Mouse (Mus musculus) forebrain, embryonic 10.5 days (tissue): ENCODE measurements around the gene Snx22. TPM values are rescaled to one million over a fixed set of nuclear protein-coding genes. Genes with fewer than 3 reads are reported as not detected.

Source experiments
- DNase-seq: peaks from one replicate; pipeline ENCODE4 v3.0.0-alpha.2; 2017; ENCODE audit warnings: low spot score; ENCODE audit errors: extremely low spot score
- H3K27ac ChIP-seq: fragments of 300-500 bp; sonication (generic); 2 replicates; pipeline ENCODE4 v1.5.1; 2016; ENCODE audit warnings: mild to moderate bottlenecking
- H3K27me3 ChIP-seq: fragments of 300-500 bp; sonication (generic); 2 replicates; pipeline ENCODE4 v1.6.1; 2016; ENCODE audit warnings: mild to moderate bottlenecking; ENCODE audit not compliant: poor library complexity, severe bottlenecking
- H3K36me3 ChIP-seq: fragments of 300-500 bp; sonication (generic); replicated peaks from 2 replicates; pipeline ENCODE4 v1.6.1; 2016; ENCODE audit warnings: mild to moderate bottlenecking, moderate library complexity
- H3K4me1 ChIP-seq: fragments of 300-500 bp; sonication (generic); 2 replicates; pipeline ENCODE4 v1.6.1; 2016
- H3K4me3 ChIP-seq: fragments of 300-500 bp; sonication (generic); 2 replicates; pipeline ENCODE4 v1.5.1; 2016; ENCODE audit warnings: mild to moderate bottlenecking, moderate library complexity
- H3K9me3 ChIP-seq: fragments of 300-500 bp; sonication (generic); 2 replicates; pipeline ENCODE4 v1.6.1; 2016; ENCODE audit warnings: mild to moderate bottlenecking, moderate library complexity
- WGBS: fragments of 180-500 bp; shearing (Covaris S2); methylation state at CpG from one replicate; pipeline ENCODE4 v1.1.7; 2016; 5-methylcytosine and 5-hydroxymethylcytosine counted together
- polyA plus RNA-seq: library from polyadenylated mRNA; unstranded; fragments of >200 nt; fragmentation: Nextera tagmentation; extraction: Ambion mirVana; gene quantifications from 2 replicates; pipeline ENCODE4 v1.2.1, GENCODE M21; 2016

The Snx22 gene
- 2.1 and 2.6 TPM in 2 replicates for polyA plus RNA-seq

GRCm38 (mm10) chr9:66069583-66069982 lies at the start of gene Snx22:
Gene Snx22 (minus strand): TSS chr9:66069719.
- Histone ChIP-seq H3K27ac (peak within 1 kb of the TSS; percentile 54), H3K36me3 (peaks cover 28% of the 10 kb centered on the region), H3K4me1 (peaks cover 21% of the 10 kb centered on the region), H3K27me3 (peaks cover 50% of the 10 kb centered on the region), H3K4me3 (peak within 1 kb of the TSS; percentile 64), H3K9me3 (peaks cover 6% of the 10 kb centered on the region; the same call in 1 of the 2 replicates)
- DNase-seq, result peak; percentile 74
- under 1% methylated on average over 22 of the region's 22 CpGs for WGBS

GRCm38 (mm10) chr9:66116890-66117289 lies 47.4 kb upstream of the Snx22 start:
- no peak for DNase-seq
- H3K27me3 ChIP-seq, result no peaks in the 10 kb centered on the region
- WGBS, result 77% methylated on average over 8 of the region's 8 CpGs
- H3K27ac ChIP-seq, result peak overlapping the region; percentile 58; the same call in 1 of the 2 replicates
- H3K36me3 ChIP-seq, result peaks cover 63% of the 10 kb centered on the region
- no peaks in the 10 kb centered on the region for H3K9me3 ChIP-seq
- H3K4me1 ChIP-seq, result peaks cover 11% of the 10 kb centered on the region
- H3K4me3 ChIP-seq, result no peak overlapping the region

GRCm38 (mm10) chr9:66114341-66114740 lies 44.8 kb upstream of the Snx22 start:
- Histone ChIP-seq H3K36me3 (peaks cover 66% of the 10 kb centered on the region), H3K4me3 (no peak overlapping the region), H3K9me3 (no peaks in the 10 kb centered on the region), H3K4me1 (peaks cover 35% of the 10 kb centered on the region), H3K27me3 (no peaks in the 10 kb centered on the region), H3K27ac (no peak overlapping the region)
- WGBS, result 92% methylated on average over 3 of the region's 3 CpGs
- no peak for DNase-seq

GRCm38 (mm10) chr9:66110611-66111379 lies 41.3 kb upstream of the Snx22 start:
- H3K36me3 ChIP-seq, result peaks cover 76% of the 10 kb centered on the region
- peak overlapping the region; percentile 81 for H3K27ac ChIP-seq
- peak; percentile 50 for DNase-seq
- no peaks in the 10 kb centered on the region for H3K9me3 ChIP-seq
- H3K27me3 ChIP-seq, result no peaks in the 10 kb centered on the region
- 24% methylated on average over 8 of the region's 8 CpGs for WGBS
- H3K4me1 ChIP-seq, result peaks cover 26% of the 10 kb centered on the region
- 0 out of 2 replicates have a peak overlapping the region, but pooled peaks have one; percentile 3 for H3K4me3 ChIP-seq

- Histone ChIP-seq H3K27me3 (no peaks in the 10 kb centered on the region), H3K27ac (peak overlapping the region; percentile 81)
- WGBS, result 37% methylated on average over 8 of the region's 8 CpGs
These were observed 40.6 kb upstream of the Snx22 start for GRCm38 (mm10) chr9:66110126-66110525.

GRCm38 (mm10) chr9:66109574-66109973 lies 40.1 kb upstream of the Snx22 start:
- no peak for DNase-seq
- Histone ChIP-seq H3K27ac (peak overlapping the region; percentile 81; the same call in 1 of the 2 replicates), H3K4me1 (peaks cover 26% of the 10 kb centered on the region), H3K4me3 (no peak overlapping the region), H3K9me3 (no peaks in the 10 kb centered on the region), H3K27me3 (no peaks in the 10 kb centered on the region), H3K36me3 (peaks cover 77% of the 10 kb centered on the region)
- 92% methylated on average over 1 of the region's 1 CpGs for WGBS

More at GRCm38 (mm10) chr9:66110126-66110525, 40.6 kb upstream of the Snx22 start:
- Histone ChIP-seq H3K4me3 (0 out of 2 replicates have a peak overlapping the region, but pooled peaks have one; percentile 3), H3K4me1 (peaks cover 26% of the 10 kb centered on the region), H3K9me3 (no peaks in the 10 kb centered on the region), H3K36me3 (peaks cover 77% of the 10 kb centered on the region)
- DNase-seq, result no peak

GRCm38 (mm10) chr9:66105168-66105567 lies 35.6 kb upstream of the Snx22 start:
- H3K4me1 ChIP-seq, result peaks cover 10% of the 10 kb centered on the region
- no peaks in the 10 kb centered on the region for H3K27me3 ChIP-seq
- H3K4me3 ChIP-seq, result no peak overlapping the region
- 94% methylated on average over 8 of the region's 8 CpGs for WGBS
- DNase-seq, result no peak
- peaks cover 97% of the 10 kb centered on the region for H3K36me3 ChIP-seq
- H3K9me3 ChIP-seq, result no peaks in the 10 kb centered on the region
- no peak overlapping the region for H3K27ac ChIP-seq

- no peak overlapping the region for H3K27ac ChIP-seq
- WGBS, result 96% methylated on average over 4 of the region's 4 CpGs
- H3K36me3 ChIP-seq, result peaks cover 99% of the 10 kb centered on the region
These were observed 35.1 kb upstream of the Snx22 start for GRCm38 (mm10) chr9:66104601-66105000.

GRCm38 (mm10) chr9:66102668-66103067 lies 33.1 kb upstream of the Snx22 start:
- no peaks in the 10 kb centered on the region for H3K27me3 ChIP-seq
- no peak overlapping the region for H3K4me3 ChIP-seq
- H3K27ac ChIP-seq, result no peak overlapping the region
- H3K9me3 ChIP-seq, result no peaks in the 10 kb centered on the region
- 83% methylated on average over 6 of the region's 6 CpGs for WGBS
- H3K36me3 ChIP-seq, result peaks cover 96% of the 10 kb centered on the region
- H3K4me1 ChIP-seq, result peaks cover 3% of the 10 kb centered on the region; the same call in 1 of the 2 replicates
- no peak for DNase-seq

More at GRCm38 (mm10) chr9:66104601-66105000, 35.1 kb upstream of the Snx22 start:
- Histone ChIP-seq H3K9me3 (no peaks in the 10 kb centered on the region), H3K27me3 (no peaks in the 10 kb centered on the region), H3K4me3 (no peak overlapping the region), H3K4me1 (peaks cover 6% of the 10 kb centered on the region; the same call in 1 of the 2 replicates)
- DNase-seq, result no peak

GRCm38 (mm10) chr9:66101577-66101976 lies 32.1 kb upstream of the Snx22 start:
- DNase-seq, result no peak
- Histone ChIP-seq H3K4me3 (no peak overlapping the region), H3K9me3 (no peaks in the 10 kb centered on the region), H3K27ac (no peak overlapping the region), H3K4me1 (peaks cover 3% of the 10 kb centered on the region; the same call in 1 of the 2 replicates), H3K36me3 (peaks cover 96% of the 10 kb centered on the region), H3K27me3 (no peaks in the 10 kb centered on the region)
- WGBS, result 74% methylated on average over 8 of the region's 8 CpGs

- DNase-seq, result no peak
- Histone ChIP-seq H3K27ac (peak overlapping the region; percentile 5; the same call in 1 of the 2 replicates), H3K36me3 (peaks cover 100% of the 10 kb centered on the region), H3K9me3 (no peaks in the 10 kb centered on the region), H3K4me3 (no peak overlapping the region), H3K4me1 (peaks cover 18% of the 10 kb centered on the region), H3K27me3 (no peaks in the 10 kb centered on the region)
- 78% methylated on average over 2 of the region's 2 CpGs for WGBS
These were observed 23.1 kb upstream of the Snx22 start for GRCm38 (mm10) chr9:66092664-66093063.

- Histone ChIP-seq H3K9me3 (no peaks in the 10 kb centered on the region), H3K4me3 (no peak overlapping the region), H3K36me3 (peaks cover 100% of the 10 kb centered on the region), H3K27ac (peak overlapping the region; percentile 27; the same call in 1 of the 2 replicates), H3K27me3 (no peaks in the 10 kb centered on the region), H3K4me1 (peaks cover 18% of the 10 kb centered on the region)
- WGBS, result 88% methylated on average over 6 of the region's 6 CpGs
- DNase-seq, result no peak
These were observed 22.1 kb upstream of the Snx22 start for GRCm38 (mm10) chr9:66091327-66092231.
